Mouse (Mus musculus): ENCODE data around the gene Nlrx1.

Nlrx1 gene

DNA sequence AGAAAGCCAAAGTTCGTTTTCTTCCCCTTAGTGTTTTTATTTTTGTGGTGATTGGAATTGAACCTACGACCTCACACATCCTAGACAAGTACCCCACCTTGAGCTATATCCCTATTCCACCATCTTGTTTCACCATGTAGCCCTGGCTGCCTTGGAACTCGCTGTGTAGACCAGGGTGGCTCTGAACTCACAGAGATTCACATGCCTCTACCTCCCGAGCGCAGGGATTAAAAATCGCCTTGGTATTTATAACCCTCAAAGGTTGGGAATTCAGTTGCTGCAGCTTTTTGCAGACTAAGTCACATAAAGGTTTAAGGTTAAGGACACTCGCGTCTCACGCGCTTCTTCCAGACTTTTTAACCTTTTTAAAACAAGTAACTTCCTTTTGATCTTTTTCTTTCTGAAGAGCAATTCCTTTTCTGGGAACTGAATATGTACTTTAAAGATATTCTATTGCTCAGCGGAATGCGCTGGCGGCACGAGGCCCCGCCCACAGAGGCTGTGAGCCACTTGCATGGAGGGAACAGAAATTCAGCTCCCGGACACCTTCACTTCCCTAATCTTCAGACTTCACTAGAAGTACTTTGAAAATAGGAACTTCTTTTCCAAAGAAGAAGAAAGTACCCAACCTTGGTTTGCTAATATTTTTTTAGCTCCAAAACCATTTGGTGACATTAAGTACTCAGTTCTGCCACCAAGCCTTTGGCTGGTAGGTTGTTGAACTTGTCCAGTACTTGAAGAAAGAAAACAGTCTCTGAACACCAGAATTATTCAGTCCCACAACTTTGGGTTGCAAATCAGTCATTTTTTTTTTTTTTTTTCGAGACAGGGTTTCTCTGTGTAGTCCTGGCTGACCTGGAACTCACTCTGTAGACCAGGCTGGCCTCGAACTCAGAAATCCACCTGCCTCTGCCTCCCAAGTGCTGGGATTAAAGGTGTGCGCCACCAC, 33.6 kb downstream of the Nlrx1 start:
- DNase-seq (ENCODE audit: low spot score): peak; percentile 57

GRCm38 (mm10) chr9:44233802-44234478, 34.5 kb downstream of the Nlrx1 start, which contains the start of gene Cbl:
Gene Cbl (minus strand): TSS chr9:44234049.
- DNase-seq (ENCODE audit: low spot score): peak; percentile 96

DNA sequence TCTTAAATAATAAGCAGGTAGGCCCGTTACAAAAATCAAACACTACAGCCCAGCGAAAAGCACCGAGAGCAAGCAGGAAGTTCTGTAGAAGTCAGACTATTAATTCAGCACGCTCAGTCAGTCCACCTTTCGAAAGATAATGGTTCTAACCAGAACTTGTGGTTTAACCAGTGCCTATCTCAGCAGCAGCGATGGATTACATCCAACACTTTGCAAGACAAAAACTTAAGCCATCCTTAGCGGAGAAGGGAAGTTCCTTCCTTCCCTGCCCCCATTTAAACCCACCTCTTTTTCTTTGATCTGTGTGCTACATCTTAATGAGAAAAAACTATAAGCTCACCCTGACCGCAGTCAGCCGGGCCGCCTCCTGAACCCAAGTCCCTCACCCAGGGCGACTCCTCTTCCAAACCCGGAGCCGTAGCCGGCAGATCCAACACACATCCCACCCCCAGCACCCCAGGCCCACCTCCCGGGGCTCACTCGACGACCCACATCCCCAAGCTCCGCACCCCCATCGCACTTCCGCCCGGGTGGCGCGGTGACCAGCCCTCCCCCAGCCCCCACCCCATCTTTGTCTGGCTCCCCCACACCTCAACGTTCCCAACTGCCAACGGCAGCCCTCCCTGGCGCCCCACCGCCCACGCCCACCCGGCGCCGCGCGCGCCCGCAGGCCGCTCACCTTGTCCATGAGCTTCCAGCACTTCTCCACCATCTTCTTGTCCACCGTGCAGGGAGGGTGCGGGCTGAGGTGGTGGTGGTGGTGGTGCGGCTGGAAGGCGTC, 35.2 kb downstream of the Nlrx1 start:
- DNase-seq (ENCODE audit: low spot score): no peak

- DNase-seq (ENCODE audit: low spot score): no peak
These were observed 36.8 kb downstream of the Nlrx1 start for GRCm38 (mm10) chr9:44231609-44232008.

DNA sequence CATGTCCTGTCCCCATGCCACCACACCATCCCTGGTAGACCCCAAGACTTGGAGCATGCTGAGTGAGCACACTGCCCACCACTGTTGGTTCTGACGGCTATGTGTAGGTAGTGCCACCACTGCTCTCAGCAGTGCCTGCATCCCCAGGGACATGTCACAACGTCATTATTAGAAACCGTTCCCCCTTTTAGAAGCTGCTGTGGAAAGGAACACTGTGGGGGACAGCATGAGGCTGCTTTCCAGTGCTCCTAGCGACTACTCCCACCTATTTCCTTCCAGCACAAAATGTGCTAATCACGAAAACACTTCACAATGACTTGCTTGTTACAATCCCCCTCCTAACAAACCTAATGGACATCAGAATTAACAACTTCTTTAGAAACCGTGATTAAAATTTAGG, 42.4 kb downstream of the Nlrx1 start:
- DNase-seq (ENCODE audit: low spot score): no peak

- no peak for DNase-seq (ENCODE audit: low spot score)
These were observed 54.9 kb downstream of the Nlrx1 start for GRCm38 (mm10) chr9:44213538-44213937.

GRCm38 (mm10) chr9:44212406-44212805, 56.0 kb downstream of the Nlrx1 start:
- no peak for DNase-seq (ENCODE audit: low spot score)

DNA sequence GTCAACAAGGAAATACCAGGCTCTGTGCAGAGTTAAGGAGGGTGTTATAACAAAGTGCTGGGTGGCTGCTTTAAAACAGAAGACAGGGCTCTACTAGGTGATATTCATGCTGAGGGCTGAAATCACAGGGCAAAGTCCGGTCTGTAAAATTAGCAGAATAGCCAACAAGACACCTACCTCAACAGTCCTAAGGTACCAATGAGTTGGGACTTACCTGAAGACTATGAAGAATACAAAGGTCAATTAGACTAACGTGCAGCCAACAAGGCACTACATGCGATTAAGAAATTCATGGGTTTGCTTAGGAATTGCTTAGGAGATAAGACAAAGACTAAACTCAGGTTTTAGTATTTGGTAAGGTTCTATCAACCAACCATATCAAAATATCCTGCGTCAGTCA, 59.0 kb downstream of the Nlrx1 start:
- no peak for DNase-seq (ENCODE audit: low spot score)

- no peak for DNase-seq (ENCODE audit: low spot score)
These were observed 60.6 kb downstream of the Nlrx1 start for GRCm38 (mm10) chr9:44207840-44208239.
